Mouse (Mus musculus) embryo, embryonic 11.5 days (tissue): ENCODE results near the gene Dcxr.
"Not testable (repeated sequence)": the region's sequence is repeated elsewhere in the genome, so short reads cannot be mapped to it uniquely, and the experiment has no call there.

Source experiments
- DNase-seq: peaks from one replicate; pipeline ENCODE4 v3.0.0-alpha.2; 2012; ENCODE audit warnings: low read depth, low spot score

The Dcxr gene

GRCm38 (mm10) chr11:120727169-120727527, at the start of gene Dcxr:
Gene Dcxr, minus strand, starts transcription at chr11:120727281.
- DNase-seq = peak; percentile 82

GRCm38 (mm10) chr11:120775774-120776469, 48.8 kb upstream of the Dcxr start:
- DNase-seq = peak; percentile 88

- no peak for DNase-seq
These were observed 46.5 kb upstream of the Dcxr start for GRCm38 (mm10) chr11:120773463-120774190.

- DNase-seq = no peak
These were observed 45.7 kb upstream of the Dcxr start for GRCm38 (mm10) chr11:120772749-120773148.

GRCm38 (mm10) chr11:120768206-120768605, 41.1 kb upstream of the Dcxr start:
- no peak for DNase-seq

GRCm38 (mm10) chr11:120767023-120767422, 39.9 kb upstream of the Dcxr start:
- not testable (repeated sequence) for DNase-seq

GRCm38 (mm10) chr11:120763121-120763999, 36.3 kb upstream of the Dcxr start:
- DNase-seq = not testable (repeated sequence)

GRCm38 (mm10) chr11:120762672-120763041, 35.6 kb upstream of the Dcxr start, which contains the start of gene Hmga1b:
Gene Hmga1b, plus strand, starts transcription at chr11:120762794.
- not testable (repeated sequence) for DNase-seq

- DNase-seq = no peak
These were observed 35.0 kb upstream of the Dcxr start for GRCm38 (mm10) chr11:120761811-120762671.

GRCm38 (mm10) chr11:120760236-120760635, 33.2 kb upstream of the Dcxr start:
- no peak for DNase-seq

- no peak for DNase-seq
These were observed 24.5 kb upstream of the Dcxr start for GRCm38 (mm10) chr11:120751606-120752005.

GRCm38 (mm10) chr11:120749430-120749829, 22.3 kb upstream of the Dcxr start:
- no peak for DNase-seq

- DNase-seq = no peak
These were observed 20.9 kb upstream of the Dcxr start for GRCm38 (mm10) chr11:120747974-120748373.

- no peak for DNase-seq
These were observed 17.1 kb upstream of the Dcxr start for GRCm38 (mm10) chr11:120744121-120744701.

- DNase-seq = no peak
These were observed 13.9 kb upstream of the Dcxr start for GRCm38 (mm10) chr11:120740981-120741380.

GRCm38 (mm10) chr11:120736424-120736823, 9.3 kb upstream of the Dcxr start:
- DNase-seq = no peak

- DNase-seq = no peak
These were observed 6.4 kb upstream of the Dcxr start for GRCm38 (mm10) chr11:120733521-120733920.

GRCm38 (mm10) chr11:120731858-120732680, 5.0 kb upstream of the Dcxr start, which contains the start of gene Cbr2:
Gene Cbr2, minus strand, starts transcription at chr11:120732114.
- DNase-seq = no peak

GRCm38 (mm10) chr11:120731395-120731794, 4.3 kb upstream of the Dcxr start:
- no peak for DNase-seq
